Mouse (Mus musculus) embryo, embryonic 9.5 days (tissue): Measurements from ENCODE around the gene Tnpo3.

Source experiments
- DNase-seq: peaks from one replicate; pipeline ENCODE4 v3.0.0-alpha.2; 2017; ENCODE audit errors: extremely low spot score

Gene Tnpo3

GRCm38 (mm10) chr6:29609111-29610019 is at the start of gene Tnpo3:
Gene Tnpo3 (minus strand): TSS chr6:29609887.
- peak; percentile 92 for DNase-seq

GRCm38 (mm10) chr6:29658626-29659475 is 49.2 kb upstream of the Tnpo3 start:
- no peak for DNase-seq

GRCm38 (mm10) chr6:29653271-29653670 is 43.6 kb upstream of the Tnpo3 start:
- no peak for DNase-seq

GRCm38 (mm10) chr6:29650170-29650549 is 40.5 kb upstream of the Tnpo3 start:
- DNase-seq, result no peak

- DNase-seq, result peak; percentile 88
Measured at GRCm38 (mm10) chr6:29649494-29650169, 39.9 kb upstream of the Tnpo3 start.

GRCm38 (mm10) chr6:29641816-29642215 is 32.1 kb upstream of the Tnpo3 start:
- no peak for DNase-seq

- DNase-seq, result no peak
Measured at GRCm38 (mm10) chr6:29639580-29640419, 30.1 kb upstream of the Tnpo3 start.

- no peak for DNase-seq
Measured at GRCm38 (mm10) chr6:29638844-29639460, 29.3 kb upstream of the Tnpo3 start.

GRCm38 (mm10) chr6:29637397-29638373 is 28.0 kb upstream of the Tnpo3 start:
- no peak for DNase-seq

GRCm38 (mm10) chr6:29636322-29637092 is 26.8 kb upstream of the Tnpo3 start:
- DNase-seq, result no peak

GRCm38 (mm10) chr6:29634537-29634936 is 24.9 kb upstream of the Tnpo3 start:
- DNase-seq, result no peak

- no peak for DNase-seq
Measured at GRCm38 (mm10) chr6:29632552-29633292, 23.0 kb upstream of the Tnpo3 start.

GRCm38 (mm10) chr6:29631751-29632551 is 22.3 kb upstream of the Tnpo3 start:
- DNase-seq, result no peak

- no peak for DNase-seq
Measured at GRCm38 (mm10) chr6:29630216-29630615, 20.5 kb upstream of the Tnpo3 start.

- DNase-seq, result no peak
Measured at GRCm38 (mm10) chr6:29627756-29628155, 18.1 kb upstream of the Tnpo3 start.

- DNase-seq, result no peak
Measured at GRCm38 (mm10) chr6:29623857-29624256, 14.2 kb upstream of the Tnpo3 start.

GRCm38 (mm10) chr6:29622273-29622672 is 12.6 kb upstream of the Tnpo3 start:
- no peak for DNase-seq
